Mouse (Mus musculus): ENCODE measurements at regions not wholly inside any gene's neighbourhood (a gene's known extent, or its start where the extent isn't known, plus 50 kb on each side); places are given as distances from the start of the nearest gene placed in this dataset.

DNA sequence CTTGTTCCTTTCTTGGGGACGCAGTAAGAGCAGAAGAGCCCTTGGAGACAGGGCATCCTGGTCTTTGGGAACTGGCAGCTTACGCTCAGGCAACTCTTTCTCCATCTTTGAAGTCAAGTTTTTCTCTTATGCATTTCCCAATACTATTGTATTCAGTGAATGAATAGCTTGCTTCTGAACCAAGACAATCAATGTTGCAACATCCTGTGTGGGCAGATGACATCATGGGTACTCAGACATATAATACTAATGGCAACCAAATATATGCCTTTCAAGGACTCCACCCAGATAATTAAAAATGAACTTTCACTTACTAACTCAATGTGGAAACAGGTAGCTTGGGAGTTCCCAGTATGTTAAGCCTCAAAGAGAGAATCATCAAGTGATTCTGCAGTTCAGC lies 104.6 kb downstream of the Ngf start:
- no peak for DNase-seq (ENCODE audit: extremely low spot score in 1 of 2, low spot score in 2 of 2)
- no peak overlapping the region for H3K4me3 ChIP-seq
- no peak for TF ChIP-seq CTCF (IDR thresholded peaks at IDR 0.05)
- intact Hi-C loops (cut with DNase I): no loop called here
- no peak overlapping the region for H3K27ac ChIP-seq

DNA sequence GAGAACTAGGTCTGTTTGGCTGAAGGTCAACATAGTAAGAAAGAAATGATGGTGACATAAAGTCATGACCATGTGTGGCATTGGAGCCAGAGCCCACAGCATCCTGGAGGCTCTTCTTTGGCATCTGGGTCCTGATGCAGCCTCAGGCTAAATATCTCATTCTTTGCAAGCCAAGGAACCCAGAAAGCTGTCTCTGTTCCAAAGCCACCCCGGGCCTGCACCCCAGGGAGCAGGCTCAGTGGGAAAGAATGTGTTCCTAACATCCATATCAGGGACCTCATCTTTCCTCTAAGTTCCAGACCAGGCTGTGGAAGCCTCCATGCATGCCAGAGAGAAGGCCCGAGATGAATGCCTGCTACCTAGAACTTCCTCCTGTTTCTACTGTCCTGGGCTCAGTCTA lies 107.2 kb downstream of the Ngf start:
- no peak for DNase-seq (ENCODE audit: extremely low spot score in 1 of 2, low spot score in 2 of 2)
- Histone ChIP-seq H3K27ac (no peak overlapping the region), H3K4me3 (no peak overlapping the region)
- no peak for TF ChIP-seq CTCF (IDR thresholded peaks at IDR 0.05)
- intact Hi-C loops (cut with DNase I): no loop called here

DNA sequence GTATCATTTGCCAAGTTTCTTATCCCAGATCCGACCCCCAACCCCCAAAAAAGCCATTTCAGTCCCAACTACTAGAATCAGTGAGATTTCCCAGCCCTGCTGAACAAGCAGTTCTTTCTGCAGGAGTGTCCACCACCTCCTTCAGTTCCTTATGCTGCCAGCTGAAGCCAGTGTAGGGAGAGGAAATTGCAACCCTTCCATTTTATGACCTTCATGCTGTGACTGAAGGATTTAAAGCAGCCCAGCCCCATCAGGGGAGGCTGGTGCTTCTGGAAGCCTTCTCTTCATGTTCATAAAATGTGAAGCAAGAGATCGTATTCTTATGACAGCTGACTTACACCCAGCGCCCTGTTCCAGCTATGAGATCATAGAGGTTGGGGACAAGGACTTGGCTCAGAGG lies 112.1 kb downstream of the Ngf start:
- DNase-seq (ENCODE audit: extremely low spot score in 1 of 2, low spot score in 2 of 2): no peak
- Histone ChIP-seq H3K4me3 (no peak overlapping the region), H3K27ac (no peak overlapping the region)
- intact Hi-C loops (cut with DNase I): no loop called here
- no peak for TF ChIP-seq CTCF (IDR thresholded peaks at IDR 0.05)

DNA sequence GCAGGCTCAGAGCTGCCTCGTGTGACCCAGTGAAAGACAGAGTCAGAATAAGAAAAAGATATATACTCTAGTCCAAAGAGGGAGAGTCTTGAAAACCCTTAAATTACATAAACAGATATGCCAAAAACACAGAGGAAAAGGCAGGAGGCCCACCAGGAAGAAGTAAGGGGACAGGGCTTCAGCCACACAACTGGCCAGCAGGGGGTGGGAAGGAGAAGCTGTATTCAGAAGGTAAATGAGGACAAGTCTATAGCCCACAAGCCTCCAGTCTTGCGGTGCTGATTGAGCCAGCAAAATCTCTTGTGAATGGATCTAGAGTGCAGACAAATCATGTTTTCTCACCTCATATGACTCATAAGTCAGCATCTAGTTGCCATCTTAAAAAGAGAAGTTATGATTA lies 115.4 kb downstream of the Ngf start:
- no peak overlapping the region for H3K4me3 ChIP-seq
- no peak for TF ChIP-seq CTCF (IDR thresholded peaks at IDR 0.05)
- no peak for DNase-seq (ENCODE audit: extremely low spot score in 1 of 2, low spot score in 2 of 2)
- intact Hi-C loops (cut with DNase I): no loop called here
- H3K27ac ChIP-seq: no peak overlapping the region

DNA sequence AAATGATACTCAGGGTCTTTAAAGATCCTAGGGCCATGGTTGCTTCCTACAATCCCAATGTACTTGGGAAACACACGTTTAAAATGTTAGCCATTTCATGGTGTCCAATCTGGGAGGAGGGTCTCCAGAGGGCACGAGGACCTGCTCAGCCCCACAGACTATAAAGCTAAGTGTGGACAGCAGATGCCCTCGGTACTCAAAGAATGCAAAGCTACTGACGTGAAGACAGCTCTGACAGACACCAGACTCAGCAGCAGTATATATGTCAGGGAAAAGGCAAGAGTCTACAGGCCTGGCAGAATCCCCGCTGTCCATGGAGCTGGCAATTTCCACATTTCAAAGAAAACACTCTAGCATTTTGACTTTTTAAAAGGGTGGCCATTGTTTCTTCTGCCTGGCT lies 116.5 kb downstream of the Ngf start:
- Histone ChIP-seq H3K4me3 (no peak overlapping the region), H3K27ac (no peak overlapping the region)
- TF ChIP-seq CTCF (IDR thresholded peaks at IDR 0.05): no peak
- intact Hi-C loops (cut with DNase I): no loop called here
- DNase-seq (ENCODE audit: extremely low spot score in 1 of 2, low spot score in 2 of 2): no peak

DNA sequence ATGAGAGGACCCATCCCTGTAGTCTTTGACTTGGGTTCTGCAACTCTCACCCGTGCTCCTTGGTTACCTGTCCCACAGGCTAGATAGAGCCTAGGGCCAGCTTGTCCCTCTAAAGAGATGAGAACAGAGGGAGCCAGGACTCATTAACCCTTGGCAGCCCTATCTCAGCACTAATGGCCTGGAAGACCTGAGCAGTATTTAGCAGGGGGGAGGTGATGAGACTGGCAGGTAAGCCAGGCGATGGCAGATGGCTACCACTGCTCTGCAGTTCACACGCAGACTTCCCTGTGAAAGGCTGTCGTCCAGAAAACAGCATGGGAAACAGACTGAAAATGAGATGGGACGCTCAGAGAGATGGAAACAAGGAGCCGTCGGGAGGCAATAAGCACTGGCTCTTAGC lies 122.3 kb downstream of the Ngf start:
- no peak overlapping the region for H3K4me3 ChIP-seq
- TF ChIP-seq CTCF (IDR thresholded peaks at IDR 0.05): no peak
- H3K27ac ChIP-seq: no peak overlapping the region
- DNase-seq (ENCODE audit: extremely low spot score in 1 of 2, low spot score in 2 of 2): no peak
- intact Hi-C loops (cut with DNase I): no loop called here

DNA sequence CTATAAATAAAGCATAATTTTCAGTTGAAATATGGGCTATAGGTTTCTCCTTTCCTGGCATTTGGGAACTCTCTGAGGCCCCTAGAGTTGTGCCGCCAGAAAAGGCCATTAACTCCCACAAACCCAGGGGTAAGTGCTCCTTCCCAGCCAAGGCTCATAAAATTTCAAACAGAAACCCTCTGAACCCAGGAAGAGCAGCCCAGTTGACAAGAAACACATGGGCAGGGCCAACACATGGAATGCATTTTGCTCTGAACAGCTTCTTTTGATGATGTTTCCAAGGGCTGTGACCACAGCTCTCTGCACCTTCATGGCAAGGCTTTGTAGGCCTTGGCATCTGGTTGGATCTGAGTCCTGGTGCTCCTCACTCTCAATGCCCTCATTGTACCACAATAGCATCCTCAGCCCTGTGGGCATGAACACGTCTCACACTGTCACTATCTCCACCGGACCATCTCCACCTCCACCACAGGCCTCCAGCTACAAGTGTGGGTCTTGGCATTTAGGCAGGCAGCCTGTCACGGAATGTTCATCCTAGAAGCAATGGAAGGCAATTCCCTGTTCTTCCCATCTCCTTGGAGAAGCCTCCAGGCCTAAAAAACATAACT lies 127.3 kb downstream of the Ngf start:
- H3K27ac ChIP-seq: no peak overlapping the region
- intact Hi-C loops (cut with DNase I): no loop called here
- TF ChIP-seq CTCF (IDR thresholded peaks at IDR 0.05): no peak
- H3K4me3 ChIP-seq: no peak overlapping the region
- DNase-seq (ENCODE audit: extremely low spot score in 1 of 2, low spot score in 2 of 2): no peak

DNA sequence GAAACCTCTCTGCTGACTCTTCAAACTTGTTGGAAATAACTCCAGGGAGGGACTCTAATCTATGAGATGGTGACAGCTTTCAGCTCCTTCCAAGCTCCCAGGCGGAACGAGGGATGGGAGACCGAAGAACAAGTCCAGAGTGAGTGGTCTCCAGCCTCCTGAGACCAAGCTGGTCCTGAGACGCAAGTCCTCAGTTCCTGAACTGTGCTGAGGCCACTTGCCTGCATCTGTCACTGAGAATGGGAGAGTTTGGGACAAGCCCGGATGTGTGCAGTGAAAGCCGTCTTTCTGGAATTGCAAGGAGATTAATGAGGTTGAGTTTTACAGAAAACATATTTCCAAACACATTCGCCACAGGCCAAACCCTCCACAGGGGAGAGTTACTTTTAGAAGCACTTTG lies 129.3 kb downstream of the Ngf start:
- H3K27ac ChIP-seq: no peak overlapping the region
- TF ChIP-seq CTCF (IDR thresholded peaks at IDR 0.05): no peak
- intact Hi-C loops (cut with DNase I): no loop called here
- no peak for DNase-seq (ENCODE audit: extremely low spot score in 1 of 2, low spot score in 2 of 2)
- no peak overlapping the region for H3K4me3 ChIP-seq

DNA sequence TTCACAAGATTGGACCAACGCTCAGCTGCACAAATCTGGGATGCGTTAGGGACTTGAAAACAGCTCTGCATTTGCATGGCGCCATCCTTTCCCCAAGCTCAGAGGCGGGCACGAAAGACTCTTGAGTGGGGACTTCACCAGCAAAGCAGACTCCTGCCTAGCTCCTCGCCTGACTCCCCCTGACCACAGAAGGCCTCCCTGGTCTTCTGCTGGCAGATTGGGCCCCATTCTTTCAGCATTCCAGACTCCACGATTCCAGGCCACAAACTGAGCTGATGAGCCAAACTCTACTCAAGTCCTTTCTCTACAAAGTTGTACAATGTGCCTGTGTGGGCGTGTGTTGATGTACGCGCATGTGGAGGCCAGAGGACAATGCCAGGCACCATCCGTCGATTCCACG lies 131.6 kb upstream of the Tspan2 start:
- TF ChIP-seq CTCF (IDR thresholded peaks at IDR 0.05): no peak
- H3K4me3 ChIP-seq: no peak overlapping the region
- no peak overlapping the region for H3K27ac ChIP-seq
- no peak for DNase-seq (ENCODE audit: extremely low spot score in 1 of 2, low spot score in 2 of 2)
- intact Hi-C loops (cut with DNase I): no loop called here

DNA sequence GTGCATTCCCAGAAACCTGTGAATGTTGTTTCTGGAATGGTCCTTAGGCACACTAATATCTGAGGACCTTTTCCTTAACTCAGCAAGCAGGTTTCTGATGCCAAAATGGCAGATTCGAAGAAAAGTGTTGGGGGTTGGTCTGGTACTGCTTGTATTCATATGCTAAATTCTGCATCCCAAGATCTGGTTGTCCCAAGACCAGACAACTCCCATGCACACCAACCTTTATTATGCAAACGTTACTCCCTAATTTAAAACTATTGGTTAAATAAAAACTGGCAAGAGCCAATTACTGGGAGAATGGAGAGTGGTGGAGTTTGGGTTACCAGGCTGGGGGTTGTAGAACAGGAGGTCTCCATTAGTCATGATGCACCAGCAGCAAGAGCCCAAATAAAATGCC lies 129.0 kb upstream of the Tspan2 start:
- Histone ChIP-seq H3K27ac (no peak overlapping the region), H3K4me3 (no peak overlapping the region)
- TF ChIP-seq CTCF (IDR thresholded peaks at IDR 0.05): no peak
- no peak for DNase-seq (ENCODE audit: extremely low spot score in 1 of 2, low spot score in 2 of 2)
- intact Hi-C loops (cut with DNase I): no loop called here

DNA sequence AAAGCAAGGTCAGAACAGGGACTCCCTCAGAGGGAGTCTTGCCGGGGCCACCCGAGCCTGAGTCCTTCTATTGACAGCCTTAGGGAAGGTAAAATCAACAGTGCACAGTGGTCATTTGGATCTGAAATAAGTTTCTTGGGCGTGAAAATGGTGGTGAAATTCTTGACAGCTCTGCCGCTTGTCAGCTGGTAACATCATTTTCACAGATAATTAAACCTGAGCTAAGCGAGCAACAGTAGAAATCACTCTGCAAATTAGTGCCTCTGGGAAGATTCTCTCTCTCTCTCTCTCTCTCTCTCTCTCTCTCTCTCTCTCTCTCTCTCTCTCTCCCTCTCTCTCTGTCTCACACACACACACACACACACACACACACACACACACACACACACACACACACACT lies 123.4 kb upstream of the Tspan2 start:
- intact Hi-C loops (cut with DNase I): no loop called here
- no peak for TF ChIP-seq CTCF (IDR thresholded peaks at IDR 0.05)
- no peak for DNase-seq (ENCODE audit: extremely low spot score in 1 of 2, low spot score in 2 of 2)
- H3K4me3 ChIP-seq: no peak overlapping the region
- no peak overlapping the region for H3K27ac ChIP-seq

DNA sequence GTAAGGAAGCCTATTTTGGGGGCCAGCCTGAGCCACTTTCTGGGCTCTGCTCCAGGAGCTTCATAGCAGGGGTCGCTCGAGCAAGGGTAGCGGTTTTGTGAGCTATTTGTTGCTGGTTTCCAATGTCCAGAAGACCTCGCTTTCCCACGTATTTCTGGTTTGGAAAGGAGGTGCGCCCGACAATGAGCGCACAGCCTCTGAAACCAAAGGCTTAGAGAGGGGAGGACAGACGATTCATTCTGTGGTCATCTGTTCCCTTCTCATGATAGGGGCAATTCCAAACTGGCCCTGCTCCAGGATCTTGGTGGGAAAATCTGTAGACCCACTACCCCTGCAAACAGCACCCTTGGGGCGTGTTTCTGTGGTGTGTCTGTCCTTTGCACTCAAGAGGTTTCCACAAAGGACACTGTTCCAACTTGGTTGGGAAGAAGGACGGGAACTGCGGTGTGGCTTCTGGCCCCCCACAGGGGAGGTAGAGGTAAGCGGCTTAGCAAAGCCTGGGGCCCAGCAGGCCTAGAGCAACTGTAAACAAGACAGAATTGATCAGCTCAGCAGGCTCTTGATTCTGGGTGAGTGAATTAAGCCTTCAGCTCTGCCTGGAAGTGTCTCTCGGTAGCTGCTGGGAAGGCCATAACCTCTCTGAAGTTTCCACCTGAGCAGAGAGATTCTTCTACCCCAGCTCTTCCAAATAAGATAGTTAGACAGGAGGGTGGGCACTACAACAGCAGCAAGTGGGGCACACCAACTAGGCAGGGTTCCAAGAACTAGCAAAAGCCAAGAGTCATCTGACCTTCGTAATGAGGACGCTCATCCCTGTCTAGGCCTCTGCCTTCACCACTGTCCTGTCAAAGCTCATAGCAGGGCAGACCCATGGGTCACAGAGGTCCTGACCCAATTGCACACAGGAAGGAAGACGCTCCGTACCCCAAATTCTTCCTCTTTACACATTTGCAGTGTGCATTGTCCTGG lies 122.6 kb upstream of the Tspan2 start:
- no peak for DNase-seq (ENCODE audit: extremely low spot score in 1 of 2, low spot score in 2 of 2)
- intact Hi-C loops (cut with DNase I): no loop called here
- no peak overlapping the region for H3K4me3 ChIP-seq
- no peak overlapping the region for H3K27ac ChIP-seq
- TF ChIP-seq CTCF (IDR thresholded peaks at IDR 0.05): no peak

All from left cerebral cortex, adult 2 months (tissue).